Comparison of ENCODE assay signal across 23 mouse cellular contexts in the genomic region with DNA sequence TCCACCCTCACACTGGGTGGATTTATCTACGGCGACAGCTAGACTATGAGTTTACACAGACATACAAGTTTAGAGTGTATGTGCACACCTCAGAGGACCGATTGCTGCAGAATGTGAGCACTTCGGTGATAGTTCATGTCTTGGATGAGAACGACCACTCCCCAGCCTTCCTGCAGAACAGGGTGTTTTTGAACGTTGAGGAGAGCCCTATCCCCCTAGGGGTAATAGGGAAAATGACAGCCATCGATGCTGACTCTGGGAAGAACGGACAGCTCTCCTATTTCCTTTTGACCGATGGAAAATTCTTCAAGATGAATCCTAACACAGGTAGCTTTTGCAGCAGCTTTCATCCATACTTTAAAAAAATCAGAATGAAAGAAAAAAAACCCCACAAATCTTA.
DNase-seq lines count a peak whose midpoint lies in the region; ATAC-seq and TF ChIP-seq lines count a peak whose summit lies in the region.
"Had no signal": no experiment of that assay in that cellular context is flagged by ENCODE, and none has a peak within 500 bp of the region (broad histone marks: within the 10 kb centered on the region; RNA-seq: fewer than 3 reads in every experiment).

No protein-coding gene starts in this region.

- TF ChIP-seq EP300 in heart, postnatal 0 days (IDR thresholded peaks at IDR 0.05; ENCODE audit: low read depth), result no peak

- no peak overlapping the region for H3K27ac ChIP-seq in heart, postnatal 0 days (ENCODE audit: low read depth)
- no peak overlapping the region for H3K27ac ChIP-seq in left cerebral cortex, adult 2 months
- no peak overlapping the region for H3K27ac ChIP-seq in thymus, adult 2 months (ENCODE audit: control insufficient read depth, insufficient read depth, low read length)
- H3K27ac ChIP-seq: embryonic facial prominence, embryonic 13.5 days; gastrocnemius, adult 2 months; limb, embryonic 13.5 days; liver, embryonic 13.5 days; lung, embryonic 15.5 days; midbrain, embryonic 13.5 days had no signal

- H3K9me3 ChIP-seq in heart, postnatal 0 days (replicated peaks; ENCODE audit: control insufficient read depth, low read length), result no peaks in the 10 kb centered on the region
- H3K9me3 ChIP-seq: embryonic facial prominence, embryonic 13.5 days; heart, embryonic 12.5 days; limb, embryonic 13.5 days; liver, embryonic 13.5 days; lung, embryonic 15.5 days; midbrain, embryonic 13.5 days had no signal

- no peaks in the 10 kb centered on the region for H3K27me3 ChIP-seq in heart, postnatal 0 days (ENCODE audit: control insufficient read depth, insufficient read depth, low read length)
- no peaks in the 10 kb centered on the region for H3K27me3 ChIP-seq in thymus, adult 2 months (ENCODE audit: control insufficient read depth, insufficient read depth, low read length)
- H3K27me3 ChIP-seq: heart, embryonic 12.5 days; liver, embryonic 13.5 days; lung, embryonic 15.5 days; midbrain, embryonic 13.5 days had no signal

- H3K9ac ChIP-seq in heart, postnatal 0 days (replicated peaks; ENCODE audit: low read depth, low read length), result no peak overlapping the region
- H3K9ac ChIP-seq: embryonic facial prominence, embryonic 13.5 days; heart, embryonic 12.5 days; limb, embryonic 13.5 days; liver, embryonic 13.5 days; lung, embryonic 15.5 days; midbrain, embryonic 13.5 days had no signal

- intact Hi-C loops in left cerebral cortex, adult 2 months (cut with DNase I), result no loop called here

- no peak overlapping the region for H3K4me3 ChIP-seq in heart, postnatal 0 days (ENCODE audit: low read depth, low read length)
- no peak overlapping the region for H3K4me3 ChIP-seq in left cerebral cortex, adult 2 months
- no peak overlapping the region for H3K4me3 ChIP-seq in thymus, adult 2 months (ENCODE audit: control insufficient read depth, insufficient read depth, low read length)
- H3K4me3 ChIP-seq: embryonic facial prominence, embryonic 13.5 days; gastrocnemius, adult 2 months; heart, embryonic 12.5 days; limb, embryonic 13.5 days; liver, embryonic 13.5 days; lung, embryonic 15.5 days; midbrain, embryonic 13.5 days had no signal

- H3K4me1 ChIP-seq in heart, postnatal 0 days (ENCODE audit: control insufficient read depth, insufficient read depth), result peaks cover 5% of the 10 kb centered on the region; the same call in 1 of the 2 replicates
- H3K4me1 ChIP-seq in thymus, adult 2 months (replicated peaks; ENCODE audit: control insufficient read depth, insufficient read depth, low read length), result no peaks in the 10 kb centered on the region
- H3K4me1 ChIP-seq: liver, embryonic 13.5 days; midbrain, embryonic 13.5 days had no signal

- no peak for TF ChIP-seq POLR2A in brain, embryonic 14.5 days (IDR thresholded peaks at IDR 0.05; ENCODE audit: borderline replicate concordance, extremely low read depth, insufficient read depth, insufficient read length, poor library complexity, severe bottlenecking)
- no peak for TF ChIP-seq POLR2A in thymus, adult 2 months (IDR thresholded peaks at IDR 0.05; ENCODE audit: control insufficient read depth, extremely low read depth, insufficient read depth, low read length, poor library complexity)

- 55% methylated on average over 9 of the region's 9 CpGs for WGBS in heart, postnatal 0 days
- WGBS in thymus, adult 2 months, result 69% methylated on average over 9 of the region's 9 CpGs

- no peak for ATAC-seq in heart, postnatal 0 days (ENCODE audit: insufficient read depth, low read depth)
- ATAC-seq: activated CD4-positive, CD25-positive, alpha-beta regulatory T cell, adult 4 months; midbrain, embryonic 13.5 days had no signal

- peak; percentile 15; the same call in 1 of the 2 replicates for TF ChIP-seq CTCF in heart, postnatal 0 days (IDR thresholded peaks at IDR 0.05; ENCODE audit: low read depth)
- peak; percentile 16 for TF ChIP-seq CTCF in left cerebral cortex, adult 2 months (IDR thresholded peaks at IDR 0.05)
- TF ChIP-seq CTCF in brain, embryonic 14.5 days (IDR thresholded peaks at IDR 0.05; ENCODE audit: borderline replicate concordance, extremely low read depth, insufficient read depth, insufficient read length), result peak; percentile 29; the same call in 1 of the 2 replicates
- TF ChIP-seq CTCF in thymus, adult 2 months (IDR thresholded peaks at IDR 0.05; ENCODE audit: borderline replicate concordance, control insufficient read depth, extremely low read depth, insufficient read depth, low read length, poor library complexity), result no peak

- H3K4me2 ChIP-seq in heart, postnatal 0 days (ENCODE audit: low read depth, low read length), result no peak overlapping the region
- H3K4me2 ChIP-seq: embryonic facial prominence, embryonic 13.5 days; heart, embryonic 12.5 days; limb, embryonic 13.5 days; liver, embryonic 13.5 days; lung, embryonic 15.5 days; midbrain, embryonic 13.5 days had no signal

- no peak for DNase-seq in heart, postnatal 0 days (ENCODE audit: low spot score)
- no peak for DNase-seq in heart, adult 11 months
- DNase-seq in left cerebral cortex, adult 2 months (ENCODE audit: extremely low spot score in 1 of 2, low spot score in 2 of 2), result no peak
- DNase-seq in left cerebral cortex, adult 9 months (ENCODE audit: low spot score in 2 of 2), result no peak
- DNase-seq in ES-CJ7 (ENCODE audit: low read depth, low spot score), result peak; percentile 39
- no peak for DNase-seq in brain, embryonic 14.5 days (ENCODE audit: low read depth)
- no peak for DNase-seq in thymus, postnatal 25 days
- DNase-seq in thymus, adult 2 months, result no peak
- DNase-seq: adrenal gland, postnatal 10 days; B cell, adult 2 months; cerebellum, adult 11-12 months; cerebellum, postnatal 25 days; gastrocnemius, adult 2 months; heart, postnatal 36 days; kidney, adult 8-10 months; liver, embryonic 13.5 days; right cerebral cortex, postnatal 4 days had no signal

- H3K36me3 ChIP-seq in heart, postnatal 0 days (replicated peaks; ENCODE audit: control insufficient read depth, insufficient read depth, low read length), result no peaks in the 10 kb centered on the region
- H3K36me3 ChIP-seq in thymus, adult 2 months (ENCODE audit: control insufficient read depth, insufficient read depth, low read length), result no peaks in the 10 kb centered on the region
- H3K36me3 ChIP-seq: embryonic facial prominence, embryonic 13.5 days; heart, embryonic 12.5 days; limb, embryonic 13.5 days; liver, embryonic 13.5 days; lung, embryonic 15.5 days; midbrain, embryonic 13.5 days had no signal
